Mouse (Mus musculus): ENCODE measurements around the gene Efcab12.
A peak's percentile ranks its signal among the peaks of the same experiment; 100 is the strongest.

The Efcab12 gene

DNA sequence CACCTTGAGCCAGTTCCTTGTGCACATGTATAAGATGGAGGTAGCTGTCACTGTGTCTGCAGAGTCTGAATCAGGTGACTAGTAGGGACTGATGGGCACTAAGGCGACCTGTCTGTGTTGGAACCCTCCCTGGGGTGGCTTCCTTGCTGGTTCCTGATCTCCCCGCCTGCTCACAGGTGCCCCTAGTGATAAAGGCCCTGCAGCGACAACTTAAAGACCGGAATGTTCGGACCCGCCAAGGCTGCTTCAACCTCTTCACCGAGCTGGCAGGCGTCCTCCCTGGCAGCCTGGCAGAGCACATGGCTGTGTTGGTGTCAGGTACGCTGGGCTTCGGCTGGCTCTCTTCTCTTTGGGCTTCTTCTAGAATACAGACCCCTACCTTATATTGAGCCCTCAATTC is 47.2 kb downstream of the Efcab12 start:
- DNase-seq = no peak

DNA sequence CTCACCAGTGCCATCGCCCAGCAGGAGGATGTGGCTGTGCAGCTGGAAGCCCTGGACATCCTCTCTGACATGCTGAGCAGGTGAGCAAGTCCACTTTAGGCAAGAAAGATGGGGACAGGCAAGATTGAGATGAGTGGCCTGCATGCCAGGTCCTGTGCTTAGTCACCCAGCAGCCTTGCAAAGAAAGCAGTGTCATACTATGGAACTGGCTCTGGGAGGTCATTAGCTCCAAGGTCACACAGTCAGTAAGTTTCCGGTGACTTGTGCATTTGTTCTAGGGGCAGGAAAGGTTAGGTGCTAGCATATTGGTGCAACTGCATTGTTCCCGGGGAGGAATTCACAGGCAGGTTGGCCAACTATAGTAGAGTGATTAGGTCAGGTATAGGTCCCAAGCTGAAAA is 55.4 kb downstream of the Efcab12 start:
- DNase-seq = no peak

- DNase-seq = no peak
Measured at GRCm38 (mm10) chr6:115776363-115776762, 61.8 kb downstream of the Efcab12 start.

DNA sequence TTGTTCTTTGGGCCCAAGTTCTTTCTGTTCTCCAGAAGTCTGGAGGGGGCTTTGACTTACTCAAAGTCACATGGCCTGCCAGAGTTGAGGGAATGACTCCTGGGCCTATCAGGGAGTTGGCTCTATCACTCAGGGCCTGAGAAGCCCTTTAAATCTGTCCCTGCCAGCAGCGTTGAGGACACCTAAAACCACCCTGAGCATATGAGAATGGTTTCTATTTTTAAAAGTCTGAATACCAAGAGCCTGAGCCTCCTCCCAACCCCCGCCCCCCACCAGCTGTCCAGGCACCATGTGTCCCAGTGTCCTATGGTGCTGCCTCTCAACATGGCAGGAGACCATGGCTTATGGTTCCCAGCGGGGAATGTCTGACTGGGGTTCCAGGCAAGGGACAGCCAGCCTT is 62.4 kb downstream of the Efcab12 start:
- no peak for DNase-seq

- DNase-seq = no peak
Measured at GRCm38 (mm10) chr6:115774501-115774921, 63.7 kb downstream of the Efcab12 start, which contains the start of gene Cand2. Gene Cand2, plus strand, starts transcription at chr6:115774538.

DNA sequence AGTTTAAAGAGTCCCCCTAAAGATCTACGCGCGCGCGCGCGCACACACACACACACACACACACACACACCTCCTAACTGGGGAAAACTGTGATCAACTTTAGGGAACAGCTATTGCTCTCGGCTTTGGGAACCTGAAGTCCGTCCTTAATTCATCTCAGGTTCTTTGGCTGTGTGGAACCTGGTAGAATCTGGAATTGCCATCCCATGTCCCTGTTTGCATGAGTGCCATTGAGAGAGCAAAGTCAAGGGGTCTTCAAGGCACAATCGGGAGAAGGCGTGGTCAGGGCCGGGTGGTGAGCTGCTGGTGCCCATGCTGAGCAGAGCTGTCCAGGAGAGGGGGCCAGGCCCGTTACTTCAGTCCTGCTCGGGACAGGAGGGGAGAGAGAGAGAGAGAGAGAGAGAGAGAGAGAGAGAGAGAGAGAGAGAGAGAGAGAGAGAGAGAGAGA is 64.2 kb downstream of the Efcab12 start:
- no peak for DNase-seq

DNA sequence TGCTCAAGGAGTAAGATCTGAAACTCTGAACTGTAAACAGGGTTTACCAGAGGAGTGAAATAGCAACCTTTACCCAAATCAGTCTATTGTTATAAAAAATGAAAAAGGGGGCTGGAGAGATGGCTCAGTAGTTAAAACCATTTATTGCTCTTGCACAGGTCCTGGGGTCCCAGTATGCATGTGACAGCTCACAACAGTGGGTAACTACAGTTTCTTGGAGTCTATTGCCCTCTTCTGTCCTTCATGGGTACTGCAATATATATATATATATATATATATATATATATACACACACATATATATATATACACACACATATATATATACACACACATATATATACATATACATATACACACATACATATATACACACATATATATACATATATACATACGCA is 65.6 kb downstream of the Efcab12 start:
- DNase-seq = no peak

DNA sequence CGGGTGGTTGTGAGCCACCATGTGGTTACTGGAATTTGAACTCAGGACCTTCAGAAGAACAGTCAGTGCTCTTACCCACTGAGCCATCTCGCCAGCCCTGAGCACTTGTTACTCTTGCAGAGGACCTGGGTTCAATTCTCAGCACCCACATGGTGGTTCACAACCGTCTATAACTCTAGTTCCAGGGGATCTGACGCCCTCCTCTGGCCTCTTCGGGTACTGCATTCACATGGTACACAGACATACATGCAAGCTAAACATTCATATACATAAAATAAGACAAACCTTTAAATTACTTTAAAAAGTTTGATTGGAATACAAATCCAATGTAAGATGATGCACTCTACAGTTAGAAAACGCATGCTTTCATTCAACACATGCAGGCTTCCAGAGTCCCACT is 66.0 kb downstream of the Efcab12 start:
- no peak for DNase-seq

DNA sequence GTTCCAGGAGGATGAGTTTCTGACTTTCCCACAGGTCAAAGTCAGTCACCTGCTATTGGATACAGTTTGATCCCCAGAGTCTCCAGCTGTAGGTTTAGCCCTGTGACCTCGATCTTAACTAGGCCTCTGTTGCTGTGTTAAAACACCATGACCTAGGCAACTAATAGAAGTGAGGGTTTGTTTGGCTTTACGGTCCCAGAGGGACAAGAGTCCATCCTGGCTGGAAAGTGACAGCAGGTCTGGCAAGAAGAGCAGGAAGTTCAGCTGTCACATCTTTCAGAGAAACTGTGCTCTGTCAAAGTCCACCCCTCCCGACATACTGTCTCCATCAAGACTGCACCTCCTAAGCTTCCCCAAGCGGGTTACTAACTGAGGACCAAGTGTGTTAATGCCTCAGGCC is 67.4 kb downstream of the Efcab12 start:
- DNase-seq = no peak

DNA sequence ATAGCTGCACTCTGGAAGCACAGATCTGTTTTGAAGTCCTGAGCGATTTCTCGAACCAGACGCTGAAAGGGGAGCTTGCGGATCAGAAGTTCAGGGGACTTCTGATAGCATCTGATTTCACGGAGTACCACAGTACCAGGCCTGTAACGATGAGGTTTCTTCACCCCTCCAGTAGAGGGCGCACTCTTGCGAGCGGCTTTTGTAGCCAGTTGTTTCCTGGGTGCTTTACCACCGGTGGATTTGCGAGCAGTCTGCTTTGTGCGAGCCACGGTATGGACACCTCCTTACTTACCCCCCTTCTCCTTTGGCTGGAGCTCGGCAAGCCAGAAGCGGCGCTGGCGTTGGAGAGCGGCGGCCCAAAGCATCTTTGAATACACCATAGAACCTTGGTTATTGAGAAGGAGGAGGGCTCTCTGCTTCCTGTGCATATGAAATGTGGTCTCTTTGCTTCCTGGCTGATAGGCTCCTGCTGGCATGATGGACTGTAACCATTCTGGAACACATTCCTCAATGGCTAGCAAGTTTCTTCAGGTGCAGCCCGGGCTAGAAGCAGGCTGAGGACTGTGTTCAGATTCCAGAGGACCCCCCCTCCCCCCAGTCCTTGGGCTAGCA is 68.0 kb downstream of the Efcab12 start:
- no peak for DNase-seq

DNA sequence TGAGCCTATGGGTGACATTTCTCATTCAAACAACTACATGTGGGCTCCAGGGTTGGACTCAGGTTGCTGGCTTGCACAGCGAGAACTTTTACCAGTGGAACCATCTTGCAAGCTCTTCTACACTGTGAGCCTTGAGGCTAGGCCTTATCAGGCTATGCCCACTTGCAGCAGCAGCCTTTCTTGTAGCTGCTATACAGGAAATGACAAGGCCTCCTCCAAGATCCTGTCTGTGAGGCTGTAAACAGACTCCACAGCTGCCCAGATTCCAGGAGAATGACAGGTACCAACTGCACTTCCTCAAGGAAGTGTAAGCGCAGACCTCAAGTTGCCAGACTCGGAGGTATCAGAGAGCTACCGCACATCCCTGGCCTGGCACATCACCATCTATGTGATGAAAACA is 70.0 kb downstream of the Efcab12 start:
- DNase-seq = peak; percentile 19 to 52

DNA sequence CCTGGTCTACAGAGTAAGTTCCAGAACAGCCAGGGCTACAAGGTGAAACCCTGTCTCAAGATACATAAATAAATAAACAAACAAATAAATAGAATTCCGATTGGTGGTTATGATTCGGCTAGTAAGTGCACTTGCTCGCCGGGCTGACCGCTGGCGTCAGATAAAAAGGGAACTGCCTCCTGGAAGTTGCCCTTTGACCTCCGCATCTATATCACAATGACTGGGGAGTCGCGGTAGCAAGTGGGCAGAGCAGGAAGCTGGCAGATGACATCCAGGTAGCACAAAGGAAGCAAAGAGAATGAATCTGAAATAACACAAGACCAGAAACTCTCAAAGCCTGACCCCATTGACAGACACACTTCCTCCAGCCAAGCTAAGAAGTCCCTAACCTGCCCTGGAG is 70.9 kb downstream of the Efcab12 start:
- DNase-seq = no peak

DNA sequence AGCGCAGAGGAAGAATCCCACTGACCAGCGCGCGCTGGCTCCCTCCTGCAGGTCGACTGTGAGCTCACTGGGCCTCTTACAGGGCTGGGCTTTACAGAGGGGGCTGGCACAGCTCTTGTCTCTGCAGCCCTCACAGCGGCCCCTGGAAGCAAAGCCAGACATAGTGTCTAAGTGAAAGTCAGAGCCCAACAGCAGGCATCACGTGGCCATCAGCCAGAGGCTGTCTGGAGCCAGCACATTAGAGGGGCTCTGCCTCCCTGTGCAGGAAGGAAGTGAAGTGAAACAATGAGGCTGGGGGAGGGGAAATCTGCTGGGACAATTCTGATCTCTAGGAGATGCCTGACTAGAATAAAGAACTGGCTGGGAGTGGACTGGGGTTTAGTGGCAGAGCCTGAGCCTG is 74.0 kb downstream of the Efcab12 start:
- DNase-seq = peak; percentile 60 to 78

DNA sequence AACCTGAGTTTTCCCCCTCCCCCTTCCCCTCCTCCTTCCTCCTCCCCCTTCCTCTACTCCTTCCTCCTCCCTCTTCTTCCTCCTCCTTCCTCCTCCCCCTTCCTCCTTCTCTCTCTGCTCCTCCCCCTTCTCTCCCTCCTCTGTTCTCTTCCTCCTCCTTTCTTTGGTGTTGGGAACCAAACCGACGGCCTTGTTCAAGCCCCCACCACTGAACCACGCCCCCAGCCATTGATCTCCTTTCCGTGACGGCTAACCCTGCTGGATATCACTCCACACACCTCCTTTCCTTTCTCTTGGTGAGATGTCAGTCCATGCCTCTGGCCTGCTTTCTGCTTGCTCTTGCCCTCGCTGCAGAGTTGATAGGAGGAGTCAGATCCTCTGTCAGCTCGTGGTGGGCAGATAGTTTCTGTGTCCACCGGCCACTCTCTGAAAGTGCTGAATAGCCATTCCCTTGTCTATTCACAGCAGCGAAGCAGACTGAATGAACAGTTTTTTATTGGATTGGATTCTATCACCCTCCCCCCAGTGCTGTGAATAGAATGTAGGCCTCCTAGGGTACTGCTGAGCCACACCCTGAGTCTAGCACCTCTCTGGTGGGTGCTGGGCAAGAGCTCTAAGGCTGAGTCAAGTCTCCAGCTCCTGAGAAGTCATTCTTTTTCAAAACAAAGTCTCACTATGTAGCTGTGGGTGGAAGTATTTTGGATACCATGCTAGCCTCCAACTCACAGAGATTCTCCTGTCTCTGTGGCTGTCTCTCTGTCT is 76.0 kb downstream of the Efcab12 start, which contains the start of gene Tmem40:
TSS of gene Tmem40 (minus strand) at position 416 of the 762 bp plus-strand sequence.
- DNase-seq = no peak

DNA sequence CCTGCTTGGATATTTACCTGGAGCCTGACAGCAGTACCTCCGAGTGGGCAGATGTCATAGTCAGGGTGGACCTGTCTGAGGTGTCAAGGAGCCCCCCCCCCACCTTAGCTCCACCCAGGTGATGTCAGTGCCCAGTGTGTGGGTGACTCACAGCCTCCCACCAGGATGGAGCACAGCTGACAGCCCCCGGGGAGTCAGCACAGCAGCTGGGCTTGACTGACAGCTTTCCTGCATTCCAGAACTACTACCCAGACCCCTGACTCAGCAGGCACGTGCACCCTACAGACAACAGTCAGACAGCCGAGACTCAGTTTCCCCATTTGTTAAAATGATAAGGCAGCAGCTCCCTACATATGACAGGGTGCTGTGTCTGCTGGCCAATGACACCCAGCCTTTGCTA is 77.2 kb downstream of the Efcab12 start:
- DNase-seq = no peak

Measured in lung, adult 18-20 months (tissue).